Mouse (Mus musculus): ENCODE data around the gene Triml1.

GRCm38 (mm10) chr8:43180054-43180690, 38.9 kb upstream of the Triml1 start, which contains the start of gene Triml2:
- TF ChIP-seq CTCF (IDR thresholded peaks at IDR 0.05; ENCODE audit: extremely low read depth, insufficient read depth, low read length) (no peak), POLR2A (IDR thresholded peaks at IDR 0.05; ENCODE audit: extremely low read depth, insufficient read depth, low read length) (no peak)

Measured in cortical plate, adult 2 months (tissue).